Mouse (Mus musculus) testis, adult 2 months (tissue): ENCODE measurements around the gene BC005537.

ENCODE experiments used
- CTCF ChIP-seq: fragments of 200-500 bp; IDR thresholded peaks from 2 replicates; pipeline ENCODE4 v1.5.1; 2012; ENCODE audit warnings: low read depth, mild to moderate bottlenecking, inconsistent platforms, low read length, moderate library complexity; ENCODE audit not compliant: control insufficient read depth, insufficient read depth, insufficient replicate concordance
- POLR2A ChIP-seq: fragments of 200-500 bp; IDR thresholded peaks from 2 replicates; pipeline ENCODE4 v1.6.1; 2012; ENCODE audit warnings: low read depth, mild to moderate bottlenecking, inconsistent platforms, low read length, moderate library complexity; ENCODE audit not compliant: control insufficient read depth

DNA sequence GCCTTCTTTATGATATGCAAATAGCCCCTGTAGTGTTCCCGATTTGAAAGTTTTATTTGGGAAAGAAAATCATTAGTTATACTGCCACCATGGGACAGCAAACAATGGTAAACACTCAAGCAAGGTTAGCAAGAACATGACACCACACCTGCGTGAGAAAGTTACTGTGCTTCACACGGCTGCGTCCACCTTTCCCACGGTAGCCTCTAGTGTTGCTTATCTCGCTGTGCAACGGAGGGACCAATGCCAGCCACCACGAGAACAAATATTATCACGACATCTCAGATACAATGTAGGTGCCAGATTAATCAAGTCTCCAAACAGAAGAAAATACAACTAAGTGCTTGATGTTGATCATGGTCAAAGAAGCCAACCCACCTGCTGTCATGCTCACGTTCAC lies 42.0 kb upstream of the BC005537 start:
- TF ChIP-seq POLR2A (no peak), CTCF (no peak)
